Mouse (Mus musculus): ENCODE measurements at regions not wholly inside any gene's neighbourhood (a gene's known extent, or its start where the extent isn't known, plus 50 kb on each side); places are given as distances from the start of the nearest gene placed in this dataset.

- TF ChIP-seq CTCF (IDR thresholded peaks at IDR 0.05; ENCODE audit: low read depth): no peak
- Histone ChIP-seq H3K4me2 (ENCODE audit: low read length) (no peak overlapping the region), H3K9ac (ENCODE audit: low read depth, low read length) (no peak overlapping the region), H3K9me3 (replicated peaks; ENCODE audit: low read length) (no peaks in the 10 kb centered on the region), H3K36me3 (ENCODE audit: insufficient read depth, low read length) (no peaks in the 10 kb centered on the region), H3K4me1 (replicated peaks; ENCODE audit: insufficient read depth, low read length) (no peaks in the 10 kb centered on the region), H3K4me3 (replicated peaks; ENCODE audit: low read depth, low read length) (no peak overlapping the region), H3K27ac (no peak overlapping the region), H3K27me3 (ENCODE audit: insufficient read depth, low read length) (no peaks in the 10 kb centered on the region)
- ATAC-seq (replicated peaks; ENCODE audit: low FRiP score, low read depth) (no peak), DNase-seq (ENCODE audit: low spot score) (no peak)
- WGBS: 89% methylated on average over 3 of the region's 3 CpGs
Measured at GRCm38 (mm10) chr2:50805645-50806044, 343.3 kb downstream of the Rnd3 start.

GRCm38 (mm10) chr2:50796087-50796486 lies 352.8 kb downstream of the Rnd3 start:
- no peaks in the 10 kb centered on the region for H3K36me3 ChIP-seq (ENCODE audit: insufficient read depth, low read length)
- H3K9ac ChIP-seq (ENCODE audit: low read depth, low read length): no peak overlapping the region
- DNase-seq (ENCODE audit: low spot score) (no peak), ATAC-seq (replicated peaks; ENCODE audit: low FRiP score, low read depth) (no peak)
- no peaks in the 10 kb centered on the region for H3K9me3 ChIP-seq (replicated peaks; ENCODE audit: low read length)
- WGBS: 69% methylated on average over 3 of the region's 3 CpGs
- no peaks in the 10 kb centered on the region for H3K27me3 ChIP-seq (ENCODE audit: insufficient read depth, low read length)
- no peak overlapping the region for H3K27ac ChIP-seq
- TF ChIP-seq CTCF (IDR thresholded peaks at IDR 0.05; ENCODE audit: low read depth): no peak
- H3K4me3 ChIP-seq (replicated peaks; ENCODE audit: low read depth, low read length): no peak overlapping the region
- no peak overlapping the region for H3K4me2 ChIP-seq (ENCODE audit: low read length)
- H3K4me1 ChIP-seq (replicated peaks; ENCODE audit: insufficient read depth, low read length): no peaks in the 10 kb centered on the region

GRCm38 (mm10) chr2:50793616-50794015 lies 355.3 kb downstream of the Rnd3 start:
- TF ChIP-seq CTCF (IDR thresholded peaks at IDR 0.05; ENCODE audit: low read depth): no peak
- Histone ChIP-seq H3K9me3 (replicated peaks; ENCODE audit: low read length) (no peaks in the 10 kb centered on the region), H3K4me3 (replicated peaks; ENCODE audit: low read depth, low read length) (no peak overlapping the region), H3K9ac (ENCODE audit: low read depth, low read length) (no peak overlapping the region), H3K4me2 (ENCODE audit: low read length) (no peak overlapping the region), H3K27ac (no peak overlapping the region), H3K27me3 (ENCODE audit: insufficient read depth, low read length) (no peaks in the 10 kb centered on the region), H3K4me1 (replicated peaks; ENCODE audit: insufficient read depth, low read length) (no peaks in the 10 kb centered on the region), H3K36me3 (ENCODE audit: insufficient read depth, low read length) (no peaks in the 10 kb centered on the region)
- 75% methylated on average over 2 of the region's 2 CpGs for WGBS
- no peak for ATAC-seq (replicated peaks; ENCODE audit: low FRiP score, low read depth)
- no peak for DNase-seq (ENCODE audit: low spot score)

DNA sequence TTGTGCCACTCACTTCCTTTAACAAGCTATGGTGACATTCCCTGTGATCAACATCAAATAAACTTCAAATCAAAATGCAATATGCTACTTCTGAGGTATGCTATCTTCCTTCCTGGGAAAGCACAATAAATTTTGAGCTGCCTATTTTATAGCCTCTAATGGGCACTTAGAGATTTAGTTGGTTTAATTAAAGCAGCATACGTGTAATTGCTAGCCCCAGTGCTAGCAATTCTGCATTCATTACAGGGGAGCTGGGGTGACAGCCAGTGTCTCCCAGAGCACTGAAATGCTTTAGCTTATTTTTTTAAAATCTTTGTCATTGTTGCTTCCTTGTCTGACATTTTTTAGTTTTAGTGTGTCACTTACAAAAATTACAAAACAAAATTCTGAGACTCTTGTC lies 355.8 kb downstream of the Rnd3 start:
- Histone ChIP-seq H3K9me3 (replicated peaks; ENCODE audit: low read length) (no peaks in the 10 kb centered on the region), H3K4me2 (ENCODE audit: low read length) (no peak overlapping the region), H3K36me3 (ENCODE audit: insufficient read depth, low read length) (no peaks in the 10 kb centered on the region), H3K4me1 (replicated peaks; ENCODE audit: insufficient read depth, low read length) (no peaks in the 10 kb centered on the region), H3K9ac (ENCODE audit: low read depth, low read length) (no peak overlapping the region), H3K27ac (no peak overlapping the region), H3K27me3 (ENCODE audit: insufficient read depth, low read length) (no peaks in the 10 kb centered on the region), H3K4me3 (replicated peaks; ENCODE audit: low read depth, low read length) (no peak overlapping the region)
- TF ChIP-seq CTCF (IDR thresholded peaks at IDR 0.05; ENCODE audit: low read depth): no peak
- 56% methylated on average over 1 of the region's 1 CpGs for WGBS
- ATAC-seq (replicated peaks; ENCODE audit: low FRiP score, low read depth): no peak
- no peak for DNase-seq (ENCODE audit: low spot score)

- Histone ChIP-seq H3K27ac (no peak overlapping the region), H3K27me3 (ENCODE audit: insufficient read depth, low read length) (no peaks in the 10 kb centered on the region), H3K36me3 (ENCODE audit: insufficient read depth, low read length) (no peaks in the 10 kb centered on the region), H3K4me1 (replicated peaks; ENCODE audit: insufficient read depth, low read length) (no peaks in the 10 kb centered on the region), H3K9ac (ENCODE audit: low read depth, low read length) (no peak overlapping the region), H3K9me3 (replicated peaks; ENCODE audit: low read length) (no peaks in the 10 kb centered on the region), H3K4me2 (ENCODE audit: low read length) (0 out of 2 replicates have a peak overlapping the region, but pooled peaks have one; percentile 2), H3K4me3 (replicated peaks; ENCODE audit: low read depth, low read length) (no peak overlapping the region)
- DNase-seq (ENCODE audit: low spot score) (peak; percentile 64), ATAC-seq (replicated peaks; ENCODE audit: low FRiP score, low read depth) (no peak)
- 53% methylated on average over 4 of the region's 4 CpGs for WGBS
- no peak for TF ChIP-seq CTCF (IDR thresholded peaks at IDR 0.05; ENCODE audit: low read depth)
Measured at GRCm38 (mm10) chr2:50789051-50789651, 359.8 kb downstream of the Rnd3 start.

- DNase-seq (ENCODE audit: low spot score) (peak; percentile 74), ATAC-seq (replicated peaks; ENCODE audit: low FRiP score, low read depth) (no peak)
- TF ChIP-seq CTCF (IDR thresholded peaks at IDR 0.05; ENCODE audit: low read depth): no peak
- Histone ChIP-seq H3K9ac (ENCODE audit: low read depth, low read length) (no peak overlapping the region), H3K27ac (no peak overlapping the region), H3K9me3 (replicated peaks; ENCODE audit: low read length) (no peaks in the 10 kb centered on the region), H3K4me1 (replicated peaks; ENCODE audit: insufficient read depth, low read length) (no peaks in the 10 kb centered on the region), H3K36me3 (ENCODE audit: insufficient read depth, low read length) (no peaks in the 10 kb centered on the region), H3K4me2 (ENCODE audit: low read length) (no peak overlapping the region), H3K27me3 (ENCODE audit: insufficient read depth, low read length) (no peaks in the 10 kb centered on the region), H3K4me3 (replicated peaks; ENCODE audit: low read depth, low read length) (no peak overlapping the region)
- WGBS: 62% methylated on average over 8 of the region's 8 CpGs
Measured at GRCm38 (mm10) chr2:50772101-50772500, 376.8 kb downstream of the Rnd3 start.

GRCm38 (mm10) chr2:50759016-50759415 lies 389.9 kb downstream of the Rnd3 start:
- Histone ChIP-seq H3K9ac (ENCODE audit: low read depth, low read length) (no peak overlapping the region), H3K4me2 (ENCODE audit: low read length) (no peak overlapping the region)
- no peak for ATAC-seq (replicated peaks; ENCODE audit: low FRiP score, low read depth)

More at GRCm38 (mm10) chr2:50759016-50759415, 389.9 kb downstream of the Rnd3 start:
- no peak overlapping the region for H3K4me3 ChIP-seq (replicated peaks; ENCODE audit: low read depth, low read length)
- WGBS: 76% methylated on average over 2 of the region's 2 CpGs
- no peaks in the 10 kb centered on the region for H3K27me3 ChIP-seq (ENCODE audit: insufficient read depth, low read length)
- no peaks in the 10 kb centered on the region for H3K36me3 ChIP-seq (ENCODE audit: insufficient read depth, low read length)
- no peak for DNase-seq (ENCODE audit: low spot score)
- no peaks in the 10 kb centered on the region for H3K4me1 ChIP-seq (replicated peaks; ENCODE audit: insufficient read depth, low read length)
- no peak overlapping the region for H3K27ac ChIP-seq
- H3K9me3 ChIP-seq (replicated peaks; ENCODE audit: low read length): no peaks in the 10 kb centered on the region
- TF ChIP-seq CTCF (IDR thresholded peaks at IDR 0.05; ENCODE audit: low read depth): no peak

Measured in kidney, postnatal 0 days (tissue).